Mouse (Mus musculus) MEL (cell line): Measurements from ENCODE around the gene Mrpl58. TPM values are rescaled to one million over a fixed set of nuclear protein-coding genes. Genes with fewer than 3 reads are reported as not detected.

Source experiments
- DNase-seq: peaks from one replicate; pipeline ENCODE4 v3.0.0; 2011; ENCODE audit warnings: low read depth, low spot score
- H3K27ac ChIP-seq: 2 replicates; pipeline ENCODE4 v1.5.1; 2012; ENCODE audit warnings: low read depth, mild to moderate bottlenecking, control low read depth, low read length, moderate library complexity; ENCODE audit not compliant: control insufficient read depth
- H3K27me3 ChIP-seq, 2 experiments: fragments of 150-350 bp in 1 of 2; sonication (generic) in 1 of 2; 2 replicates each; pipeline ENCODE4 v1.6.1; 2012; ENCODE audit warnings: low read length in 2 of 2, mild to moderate bottlenecking in 2 of 2, improper control_type of control experiment in 1 of 2, moderate library complexity in 1 of 2; ENCODE audit not compliant: insufficient read depth in 2 of 2, control insufficient read depth in 1 of 2
- H3K36me3 ChIP-seq, 2 experiments: 2 replicates each; pipeline ENCODE4 v1.6.1; 2012 to 2014; ENCODE audit warnings: low read length in 2 of 2, improper control_type of control experiment in 1 of 2, inconsistent platforms in 1 of 2, mild to moderate bottlenecking in 1 of 2; ENCODE audit not compliant: insufficient read depth in 2 of 2, control insufficient read depth in 1 of 2
- H3K4me1 ChIP-seq, 2 experiments: fragments of 150-350 bp in 1 of 2; sonication (generic) in 1 of 2; 2 replicates each; pipeline ENCODE4 v1.6.1; 2012; ENCODE audit warnings: low read length in 2 of 2, improper control_type of control experiment in 1 of 2, mild to moderate bottlenecking in 1 of 2; ENCODE audit not compliant: insufficient read depth in 2 of 2, control insufficient read depth in 1 of 2
- H3K4me3 ChIP-seq, 2 experiments: fragments of 150-350 bp in 1 of 2; sonication (generic) in 1 of 2; 2 replicates each; pipeline ENCODE4 v1.5.1; 2012; ENCODE audit warnings: low read depth in 2 of 2, low read length in 2 of 2, mild to moderate bottlenecking in 2 of 2, moderate library complexity in 2 of 2, control low read depth in 1 of 2, improper control_type of control experiment in 1 of 2; ENCODE audit not compliant: control insufficient read depth in 1 of 2, insufficient read depth in 1 of 2
- H3K79me2 ChIP-seq: 2 replicates; pipeline ENCODE4 v1.6.1; 2012; ENCODE audit warnings: mild to moderate bottlenecking, low read length, moderate library complexity; ENCODE audit not compliant: control insufficient read depth, poor library complexity, insufficient read depth
- H3K9ac ChIP-seq: 2 replicates; pipeline ENCODE4 v1.6.1; 2012; ENCODE audit warnings: low read depth, mild to moderate bottlenecking, control low read depth, low read length, moderate library complexity; ENCODE audit not compliant: control insufficient read depth, poor library complexity, severe bottlenecking
- H3K9me3 ChIP-seq: fragments of 150-350 bp; sonication (generic); replicated peaks from 2 replicates; pipeline ENCODE4 v1.6.1; 2012; ENCODE audit warnings: mild to moderate bottlenecking, low read length, improper control_type of control experiment, moderate library complexity; ENCODE audit not compliant: insufficient read depth
- BHLHE40 ChIP-seq: IDR thresholded peaks from 2 replicates; pipeline ENCODE4 v1.6.1; 2012; ENCODE audit warnings: low read depth, mild to moderate bottlenecking, inconsistent platforms, low read length, improper control_type of control experiment, borderline replicate concordance
- CHD1 ChIP-seq: IDR thresholded peaks from 2 replicates; pipeline ENCODE4 v1.6.1; 2012; ENCODE audit warnings: low read depth, mild to moderate bottlenecking, inconsistent platforms, low read length, improper control_type of control experiment
- CHD2 ChIP-seq: IDR thresholded peaks from 2 replicates; pipeline ENCODE4 v1.6.1; 2011; ENCODE audit warnings: low read length, improper control_type of control experiment
- CTCF ChIP-seq, 3 experiments: IDR thresholded peaks in 2 of 3; conservative IDR thresholded peaks in 1 of 3; 2 replicates each; pipeline ENCODE4 v1.5.1; 2011 to 2012; ENCODE audit warnings: low read length in 3 of 3, low read depth in 2 of 3, mild to moderate bottlenecking in 2 of 3, improper control_type of control experiment in 1 of 3, inconsistent platforms in 1 of 3, mixed read lengths in 1 of 3, moderate library complexity in 1 of 3; ENCODE audit not compliant: control insufficient read depth in 1 of 3, insufficient read depth in 1 of 3, poor library complexity in 1 of 3, severe bottlenecking in 1 of 3
- E2F4 ChIP-seq: IDR thresholded peaks from 2 replicates; pipeline ENCODE4 v1.6.1; 2011; ENCODE audit warnings: low read depth, low read length, improper control_type of control experiment, borderline replicate concordance
- ELF1 ChIP-seq: IDR thresholded peaks from 2 replicates; pipeline ENCODE4 v1.6.1; 2014; ENCODE audit warnings: low read depth, mild to moderate bottlenecking, inconsistent platforms, low read length, improper control_type of control experiment, moderate library complexity
- EP300 ChIP-seq, 2 experiments: IDR thresholded peaks; 2 replicates each; pipeline ENCODE4 v1.6.1; 2011; ENCODE audit warnings: improper control_type of control experiment in 2 of 2, low read length in 2 of 2, low read depth in 1 of 2, mild to moderate bottlenecking in 1 of 2
- ETS1 ChIP-seq: IDR thresholded peaks from 2 replicates; pipeline ENCODE4 v1.6.1; 2012; ENCODE audit warnings: low read depth, mild to moderate bottlenecking, inconsistent platforms, low read length, improper control_type of control experiment, moderate library complexity
- GABPA ChIP-seq: IDR thresholded peaks from 2 replicates; pipeline ENCODE4 v1.6.1; 2012; ENCODE audit warnings: low read depth, mild to moderate bottlenecking, inconsistent platforms, low read length, improper control_type of control experiment, moderate library complexity
- GATA1 ChIP-seq: IDR thresholded peaks from 2 replicates; pipeline ENCODE4 v1.6.1; 2011; ENCODE audit warnings: low read depth, low read length, improper control_type of control experiment
- HCFC1 ChIP-seq: IDR thresholded peaks from 2 replicates; pipeline ENCODE4 v1.6.1; 2012; ENCODE audit warnings: low read depth, mild to moderate bottlenecking, inconsistent platforms, low read length, improper control_type of control experiment, moderate library complexity
- JUND ChIP-seq: IDR thresholded peaks from 2 replicates; pipeline ENCODE4 v1.6.1; 2011; ENCODE audit warnings: low read depth, mild to moderate bottlenecking, improper control_type of control experiment, low read length
- KAT2A ChIP-seq: conservative IDR thresholded peaks from 2 replicates; pipeline ENCODE4 v1.6.1; 2012; ENCODE audit warnings: low read depth, low read length, improper control_type of control experiment, inconsistent platforms
- MAX ChIP-seq: IDR thresholded peaks from 2 replicates; pipeline ENCODE4 v1.6.1; 2011; ENCODE audit warnings: low read length, improper control_type of control experiment
- MAZ ChIP-seq: IDR thresholded peaks from 2 replicates; pipeline ENCODE4 v1.6.1; 2012; ENCODE audit warnings: low read depth, mild to moderate bottlenecking, inconsistent platforms, low read length, improper control_type of control experiment
- MEF2A ChIP-seq: IDR thresholded peaks from 2 replicates; pipeline ENCODE4 v1.6.1; 2014; ENCODE audit warnings: low read depth, mild to moderate bottlenecking, inconsistent platforms, low read length, improper control_type of control experiment; ENCODE audit not compliant: poor library complexity, insufficient replicate concordance, severe bottlenecking; ENCODE audit errors: extremely low read depth
- MXI1 ChIP-seq: IDR thresholded peaks from 2 replicates; pipeline ENCODE4 v1.6.1; 2011; ENCODE audit warnings: mild to moderate bottlenecking, low read depth, low read length, improper control_type of control experiment
- MYB ChIP-seq: IDR thresholded peaks from 2 replicates; pipeline ENCODE4 v1.6.1; 2011; ENCODE audit warnings: mild to moderate bottlenecking, low read depth, low read length, improper control_type of control experiment
- MYC ChIP-seq: IDR thresholded peaks from 2 replicates; pipeline ENCODE4 v1.6.1; 2011; ENCODE audit warnings: low read depth, mild to moderate bottlenecking, low read length, improper control_type of control experiment, moderate library complexity
- NELFE ChIP-seq: IDR thresholded peaks from 2 replicates; pipeline ENCODE4 v1.6.1; 2011; ENCODE audit warnings: low read depth, low read length, improper control_type of control experiment
- NRF1 ChIP-seq: IDR thresholded peaks from 2 replicates; pipeline ENCODE4 v1.6.1; 2014; ENCODE audit warnings: low read depth, mild to moderate bottlenecking, inconsistent platforms, low read length, improper control_type of control experiment, moderate library complexity; ENCODE audit not compliant: poor library complexity, insufficient read depth, severe bottlenecking
- POLR2A ChIP-seq, 2 experiments: IDR thresholded peaks; 2 replicates each; pipeline ENCODE4 v1.6.1; 2011 to 2012; ENCODE audit warnings: low read length in 2 of 2, mild to moderate bottlenecking in 2 of 2, control low read depth in 1 of 2, improper control_type of control experiment in 1 of 2, low read depth in 1 of 2, moderate library complexity in 1 of 2; ENCODE audit not compliant: control insufficient read depth in 1 of 2, insufficient read depth in 1 of 2, poor library complexity in 1 of 2
- POLR2AphosphoS2 ChIP-seq: IDR thresholded peaks from 2 replicates; pipeline ENCODE4 v1.6.1; 2011; ENCODE audit warnings: low read length, improper control_type of control experiment
- POLR2AphosphoS5 ChIP-seq: IDR thresholded peaks from 2 replicates; pipeline ENCODE4 v1.6.1; 2012; ENCODE audit warnings: low read depth, borderline replicate concordance, mild to moderate bottlenecking, inconsistent platforms, low read length, moderate library complexity, mixed read lengths
- RAD21 ChIP-seq: IDR thresholded peaks from 2 replicates; pipeline ENCODE4 v1.6.1; 2011; ENCODE audit warnings: mild to moderate bottlenecking, low read depth, low read length, improper control_type of control experiment
- SIN3A ChIP-seq: IDR thresholded peaks from 2 replicates; pipeline ENCODE4 v1.6.1; 2012; ENCODE audit warnings: low read length, improper control_type of control experiment, inconsistent platforms
- SMC3 ChIP-seq: IDR thresholded peaks from 2 replicates; pipeline ENCODE4 v1.6.1; 2011; ENCODE audit warnings: low read depth, low read length, improper control_type of control experiment
- TAL1 ChIP-seq: IDR thresholded peaks from 2 replicates; pipeline ENCODE4 v1.6.1; 2012; ENCODE audit warnings: mild to moderate bottlenecking, inconsistent platforms, low read length, moderate library complexity, mixed read lengths
- TBP ChIP-seq: IDR thresholded peaks from 2 replicates; pipeline ENCODE4 v1.8.0; 2011; ENCODE audit warnings: low read depth, low read length, improper control_type of control experiment
- TCF12 ChIP-seq: IDR thresholded peaks from 2 replicates; pipeline ENCODE4 v1.6.1; 2014; ENCODE audit warnings: low read depth, mild to moderate bottlenecking, inconsistent platforms, low read length, improper control_type of control experiment, moderate library complexity
- UBTF ChIP-seq: IDR thresholded peaks from 2 replicates; pipeline ENCODE4 v1.6.1; 2012; ENCODE audit warnings: low read depth, mild to moderate bottlenecking, inconsistent platforms, low read length, improper control_type of control experiment, moderate library complexity, borderline replicate concordance; ENCODE audit not compliant: insufficient read depth
- USF1 ChIP-seq: IDR thresholded peaks from 2 replicates; pipeline ENCODE4 v1.6.1; 2014; ENCODE audit warnings: low read depth, mild to moderate bottlenecking, inconsistent platforms, low read length, improper control_type of control experiment, moderate library complexity
- USF2 ChIP-seq, 2 experiments: IDR thresholded peaks; 2 replicates each; pipeline ENCODE4 v1.6.1; 2011 to 2012; ENCODE audit warnings: improper control_type of control experiment in 2 of 2, low read length in 2 of 2, borderline replicate concordance in 1 of 2, inconsistent platforms in 1 of 2, low read depth in 1 of 2, mild to moderate bottlenecking in 1 of 2; ENCODE audit not compliant: insufficient read depth in 1 of 2
- ZC3H11A ChIP-seq: IDR thresholded peaks from 2 replicates; pipeline ENCODE4 v1.6.1; 2012; ENCODE audit warnings: low read depth, mild to moderate bottlenecking, inconsistent platforms, low read length, improper control_type of control experiment
- ZKSCAN1 ChIP-seq: IDR thresholded peaks from 2 replicates; pipeline ENCODE4 v1.6.1; 2012; ENCODE audit warnings: low read depth, mild to moderate bottlenecking, inconsistent platforms, low read length, improper control_type of control experiment, moderate library complexity
- ZMIZ1 ChIP-seq: IDR thresholded peaks from 2 replicates; pipeline ENCODE4 v1.6.1; 2012; ENCODE audit warnings: low read depth, mild to moderate bottlenecking, inconsistent platforms, low read length, improper control_type of control experiment, moderate library complexity
- ZNF384 ChIP-seq: IDR thresholded peaks from 2 replicates; pipeline ENCODE4 v1.6.1; 2012; ENCODE audit warnings: low read depth, mild to moderate bottlenecking, inconsistent platforms, low read length, improper control_type of control experiment
- polyA plus RNA-seq, 2 experiments: library from polyadenylated mRNA; stranded (reverse) in 1 of 2; unstranded in 1 of 2; fragments of >175 nt in 1 of 2; fragments of >200 nt in 1 of 2; gene quantifications; 2 replicates each; pipeline versions ENCODE4 v1.2.1 to v1.2.4; 2012; ENCODE audit warnings: low replicate concordance in 2 of 2, low read depth in 1 of 2; ENCODE audit not compliant: insufficient read length in 2 of 2, insufficient read depth in 1 of 2, missing spikeins in 1 of 2
- total RNA-seq: library from RNA; depleted of rRNA; stranded (reverse); fragments of 300-350 nt; gene quantifications from 2 replicates; pipeline ENCODE4 v1.2.3, GENCODE M21; 2012

Gene Mrpl58
- total and polyA plus RNA-seq, 3 experiments: 137 TPM; not detected in 1

GRCm38 (mm10) chr11:115359726-115360125 lies 43.8 kb upstream of the Mrpl58 start:
- TF ChIP-seq POLR2A (IDR thresholded peaks at IDR 0.05; ENCODE audit: control insufficient read depth in 1 of 2, insufficient read depth in 1 of 2, low read depth in 1 of 2, low read length in 2 of 2, poor library complexity in 1 of 2): no peak
- no peak for TF ChIP-seq USF1
- TF ChIP-seq POLR2AphosphoS5: no peak
- no peak for TF ChIP-seq TBP
- TF ChIP-seq SMC3: peak; percentile 74
- TF ChIP-seq EP300 (IDR thresholded peaks at IDR 0.05; ENCODE audit: low read depth in 1 of 2, low read length in 2 of 2): no peak
- no peak for TF ChIP-seq CHD2
- TF ChIP-seq SIN3A: peak; percentile 39; the same call in 1 of the 2 replicates
- TF ChIP-seq TAL1: no peak
- TF ChIP-seq GABPA: no peak
- TF ChIP-seq MAX: peak; percentile 61
- TF ChIP-seq MEF2A: no peak
- no peak for TF ChIP-seq E2F4
- TF ChIP-seq MAZ: no peak
- TF ChIP-seq MXI1: no peak
- no peak for TF ChIP-seq ZMIZ1
- TF ChIP-seq UBTF: no peak
- no peak for TF ChIP-seq ETS1
- TF ChIP-seq CHD1: no peak
- TF ChIP-seq HCFC1: no peak
- TF ChIP-seq MYC: no peak
- TF ChIP-seq USF2 (IDR thresholded peaks at IDR 0.05; ENCODE audit: borderline replicate concordance in 1 of 2, insufficient read depth in 1 of 2, low read depth in 1 of 2, low read length in 2 of 2): no peak
- no peak for TF ChIP-seq JUND
- no peak for TF ChIP-seq ZNF384
- no peak for TF ChIP-seq NRF1
- no peak for TF ChIP-seq KAT2A
- no peak for TF ChIP-seq TCF12
- TF ChIP-seq NELFE: no peak
- TF ChIP-seq ZKSCAN1: no peak
- peak; percentile 44 for TF ChIP-seq RAD21
- no peak for TF ChIP-seq BHLHE40
- peak; percentile 34 for TF ChIP-seq ZC3H11A
- peak; percentile 44; the same call in 1 of the 2 replicates for TF ChIP-seq ELF1
- TF ChIP-seq CTCF (IDR thresholded peaks at IDR 0.05 in 2 of 3, conservative IDR thresholded peaks at IDR 0.05 in 1 of 3; ENCODE audit: control insufficient read depth in 1 of 3, insufficient read depth in 1 of 3, low read depth in 2 of 3, low read length in 3 of 3, poor library complexity in 1 of 3, severe bottlenecking in 1 of 3): peak; percentile 61 to 68 (median 66)
- TF ChIP-seq GATA1: no peak
- no peak for TF ChIP-seq POLR2AphosphoS2
- no peak for TF ChIP-seq MYB
- Histone ChIP-seq H3K27ac (no peak overlapping the region), H3K9me3 (no peaks in the 10 kb centered on the region), H3K9ac (no peak overlapping the region), H3K4me3 (no peak overlapping the region), H3K36me3 (no peaks in the 10 kb centered on the region; a peak in 1 of 4 replicates), H3K4me1 (peaks cover 0 to 13% of the 10 kb centered on the region in 2 experiments; a peak in 2 of 4 replicates), H3K27me3 (no peaks in the 10 kb centered on the region; a peak in 1 of 4 replicates), H3K79me2 (no peaks in the 10 kb centered on the region)
- DNase-seq: peak; percentile 65
